Mouse (Mus musculus): ENCODE measurements at regions not wholly inside any gene's neighbourhood (a gene's known extent, or its start where the extent isn't known, plus 50 kb on each side); places are given as distances from the start of the nearest gene placed in this dataset.

- H3K27ac ChIP-seq, result no peak overlapping the region
- no peaks in the 10 kb centered on the region for H3K4me1 ChIP-seq
- no peak overlapping the region for H3K4me2 ChIP-seq (replicated peaks)
- 79% methylated on average over 7 of the region's 7 CpGs for WGBS
- H3K27me3 ChIP-seq (replicated peaks), result no peaks in the 10 kb centered on the region
- H3K36me3 ChIP-seq, result no peaks in the 10 kb centered on the region
- H3K9ac ChIP-seq, result no peak overlapping the region
- H3K4me3 ChIP-seq, result no peak overlapping the region
- H3K9me3 ChIP-seq, result no peaks in the 10 kb centered on the region
- ATAC-seq (ENCODE audit: low FRiP score, low read depth), result no peak
These were observed 158.1 kb downstream of the Dact1 start for GRCm38 (mm10) chr12:71467820-71468219.

DNA sequence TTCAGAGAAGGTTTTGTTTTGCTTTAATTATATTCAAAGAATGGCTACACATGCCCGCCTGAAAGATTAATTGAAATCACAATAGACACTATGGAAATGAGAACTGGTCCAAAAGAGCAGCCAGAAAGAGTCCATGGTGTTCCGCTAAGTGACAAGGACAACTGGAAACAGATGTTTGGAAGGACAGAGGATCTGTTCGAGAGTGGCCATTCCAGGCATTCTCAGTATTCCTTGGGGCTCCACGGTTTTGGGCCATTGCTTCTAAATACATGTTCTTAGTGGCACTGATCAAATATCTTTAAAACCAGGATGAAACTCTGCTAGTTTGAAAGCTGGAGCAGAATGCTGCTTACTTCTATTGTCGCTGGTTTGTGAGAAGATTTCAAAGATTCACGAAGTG, 158.6 kb downstream of the Dact1 start:
- no peak for ATAC-seq (ENCODE audit: low FRiP score, low read depth)
- no peak overlapping the region for H3K27ac ChIP-seq

DNA sequence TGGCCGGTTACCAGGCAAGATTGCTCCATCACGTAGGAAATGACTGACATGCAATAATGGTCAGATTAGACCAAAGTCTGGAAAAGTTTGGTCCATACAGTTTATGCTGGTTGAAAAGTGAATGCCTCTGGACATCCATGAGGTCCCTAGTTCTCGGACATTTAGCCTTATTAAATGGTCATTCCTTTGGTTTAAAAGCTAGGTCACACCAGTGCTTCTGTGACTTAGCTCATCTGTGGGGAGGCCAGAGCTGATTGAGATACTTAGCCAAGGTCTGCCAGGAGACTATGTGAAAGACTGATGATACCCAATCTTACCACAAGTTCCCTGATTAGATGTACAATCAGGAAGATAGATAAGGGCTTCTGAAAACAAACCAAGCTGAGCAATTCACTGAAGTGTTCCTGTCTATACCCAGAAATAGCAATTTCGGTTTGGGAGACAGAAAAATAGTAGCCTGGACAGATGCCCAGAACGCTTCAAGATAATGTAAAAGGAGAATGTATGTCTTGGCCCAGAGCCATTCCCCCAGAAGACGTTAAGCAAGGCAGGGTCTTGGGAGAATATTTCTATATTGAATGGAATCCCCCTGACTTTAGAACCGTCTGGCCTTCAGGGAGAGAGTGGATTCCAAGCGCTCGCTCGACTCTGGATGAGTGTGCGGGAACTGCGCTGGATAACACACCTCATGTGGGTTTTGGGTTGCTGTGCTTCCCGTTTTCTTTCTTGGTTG, 161.5 kb downstream of the Dact1 start:
- Histone ChIP-seq H3K9ac (no peak overlapping the region), H3K4me2 (replicated peaks) (no peak overlapping the region), H3K4me1 (0 out of 2 replicates have a peak, but pooled peaks cover 3% of the 10 kb centered on the region), H3K9me3 (no peaks in the 10 kb centered on the region), H3K27ac (no peak overlapping the region), H3K27me3 (replicated peaks) (no peaks in the 10 kb centered on the region), H3K36me3 (no peaks in the 10 kb centered on the region), H3K4me3 (no peak overlapping the region)
- ATAC-seq (ENCODE audit: low FRiP score, low read depth), result no peak
- 80% methylated on average over 13 of the region's 13 CpGs for WGBS

More for the DNA sequence above, 158.6 kb downstream of the Dact1 start:
- Histone ChIP-seq H3K4me1 (no peaks in the 10 kb centered on the region), H3K4me2 (replicated peaks) (no peak overlapping the region), H3K9ac (no peak overlapping the region), H3K4me3 (no peak overlapping the region), H3K9me3 (no peaks in the 10 kb centered on the region), H3K36me3 (no peaks in the 10 kb centered on the region), H3K27me3 (replicated peaks) (no peaks in the 10 kb centered on the region)
- 49% methylated on average over 6 of the region's 6 CpGs for WGBS

- Histone ChIP-seq H3K27me3 (replicated peaks) (no peaks in the 10 kb centered on the region), H3K36me3 (no peaks in the 10 kb centered on the region), H3K9ac (no peak overlapping the region), H3K27ac (no peak overlapping the region), H3K4me3 (no peak overlapping the region), H3K4me1 (0 out of 2 replicates have a peak, but pooled peaks cover 3% of the 10 kb centered on the region), H3K9me3 (no peaks in the 10 kb centered on the region), H3K4me2 (replicated peaks) (no peak overlapping the region)
- 97% methylated on average over 4 of the region's 4 CpGs for WGBS
- ATAC-seq (ENCODE audit: low FRiP score, low read depth), result no peak
These were observed 162.0 kb downstream of the Dact1 start for GRCm38 (mm10) chr12:71471720-71472119.

DNA sequence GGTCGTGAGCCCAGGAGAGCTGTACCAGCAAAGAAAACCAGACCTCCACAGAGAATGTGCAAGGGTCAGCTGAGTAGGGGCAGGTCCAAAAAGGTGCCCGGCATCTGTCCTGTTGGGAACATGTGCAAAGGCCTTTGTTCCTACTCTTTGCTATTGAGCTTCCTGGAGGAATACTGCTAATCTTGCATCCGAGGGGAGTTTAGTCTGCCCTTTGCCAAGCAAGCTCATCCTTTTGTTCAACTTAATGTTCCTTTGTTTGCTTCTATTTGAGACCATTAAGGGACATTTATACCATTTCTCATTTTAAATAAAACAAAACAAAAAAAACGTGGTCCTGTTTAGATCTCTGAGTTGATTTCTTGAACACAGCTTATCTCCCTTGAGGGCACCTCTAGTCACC, 166.6 kb downstream of the Dact1 start:
- no peaks in the 10 kb centered on the region for H3K9me3 ChIP-seq
- no peak for ATAC-seq (ENCODE audit: low FRiP score, low read depth)
- 0 out of 2 replicates have a peak, but pooled peaks cover 3% of the 10 kb centered on the region for H3K4me1 ChIP-seq
- no peak overlapping the region for H3K4me3 ChIP-seq
- H3K4me2 ChIP-seq (replicated peaks), result no peak overlapping the region
- 66% methylated on average over 4 of the region's 4 CpGs for WGBS
- no peaks in the 10 kb centered on the region for H3K36me3 ChIP-seq
- H3K27me3 ChIP-seq (replicated peaks), result no peaks in the 10 kb centered on the region
- H3K27ac ChIP-seq, result no peak overlapping the region
- H3K9ac ChIP-seq, result no peak overlapping the region

DNA sequence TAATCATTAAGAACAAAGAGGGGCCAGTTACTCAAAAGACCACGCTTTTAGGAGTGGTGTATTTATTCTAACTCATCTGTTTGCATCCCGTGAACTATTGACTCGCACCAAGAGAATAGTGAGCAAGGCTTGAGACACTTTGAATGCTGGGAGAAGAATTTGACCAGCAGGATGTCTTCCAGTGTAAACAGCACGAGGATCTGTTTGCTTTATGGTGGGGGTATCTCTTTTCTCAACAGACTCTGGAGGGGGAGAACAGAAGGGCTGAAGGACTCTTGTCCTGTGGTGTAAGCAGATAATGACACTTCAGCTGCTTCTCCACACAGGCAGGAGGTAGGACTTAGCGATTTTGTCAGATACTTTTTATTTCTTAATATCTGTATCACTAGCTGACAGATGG, 168.0 kb downstream of the Dact1 start:
- no peaks in the 10 kb centered on the region for H3K36me3 ChIP-seq
- no peaks in the 10 kb centered on the region for H3K27me3 ChIP-seq (replicated peaks)
- H3K9me3 ChIP-seq, result no peaks in the 10 kb centered on the region
- no peak overlapping the region for H3K27ac ChIP-seq
- no peak overlapping the region for H3K9ac ChIP-seq
- H3K4me1 ChIP-seq, result 0 out of 2 replicates have a peak, but pooled peaks cover 7% of the 10 kb centered on the region
- WGBS, result 19% methylated on average over 5 of the region's 5 CpGs
- no peak overlapping the region for H3K4me3 ChIP-seq
- H3K4me2 ChIP-seq (replicated peaks), result no peak overlapping the region
- no peak for ATAC-seq (ENCODE audit: low FRiP score, low read depth)

GRCm38 (mm10) chr12:71481371-71481770, 171.7 kb downstream of the Dact1 start:
- Histone ChIP-seq H3K27ac (no peak overlapping the region), H3K27me3 (replicated peaks) (no peaks in the 10 kb centered on the region)
- 58% methylated on average over 6 of the region's 6 CpGs for WGBS

GRCm38 (mm10) chr12:71481899-71482593, 172.4 kb downstream of the Dact1 start:
- no peak overlapping the region for H3K9ac ChIP-seq
- H3K36me3 ChIP-seq, result no peaks in the 10 kb centered on the region
- H3K27ac ChIP-seq, result no peak overlapping the region
- H3K27me3 ChIP-seq (replicated peaks), result no peaks in the 10 kb centered on the region
- no peak overlapping the region for H3K4me3 ChIP-seq
- H3K4me2 ChIP-seq (replicated peaks), result no peak overlapping the region
- no peak for ATAC-seq (ENCODE audit: low FRiP score, low read depth)
- H3K9me3 ChIP-seq, result no peaks in the 10 kb centered on the region
- WGBS, result 49% methylated on average over 9 of the region's 9 CpGs
- 0 out of 2 replicates have a peak, but pooled peaks cover 4% of the 10 kb centered on the region for H3K4me1 ChIP-seq

More at GRCm38 (mm10) chr12:71481371-71481770, 171.7 kb downstream of the Dact1 start:
- ATAC-seq (ENCODE audit: low FRiP score, low read depth), result no peak
- Histone ChIP-seq H3K36me3 (no peaks in the 10 kb centered on the region), H3K4me3 (no peak overlapping the region), H3K4me1 (0 out of 2 replicates have a peak, but pooled peaks cover 4% of the 10 kb centered on the region), H3K4me2 (replicated peaks) (no peak overlapping the region), H3K9ac (no peak overlapping the region), H3K9me3 (no peaks in the 10 kb centered on the region)

GRCm38 (mm10) chr12:71482619-71483018, 172.9 kb downstream of the Dact1 start:
- H3K27me3 ChIP-seq (replicated peaks), result no peaks in the 10 kb centered on the region
- WGBS, result 45% methylated on average over 2 of the region's 2 CpGs
- H3K4me1 ChIP-seq, result peaks cover 5% of the 10 kb centered on the region; the same call in 1 of the 2 replicates
- no peak overlapping the region for H3K4me2 ChIP-seq (replicated peaks)
- H3K36me3 ChIP-seq, result no peaks in the 10 kb centered on the region
- no peak overlapping the region for H3K27ac ChIP-seq
- no peak overlapping the region for H3K9ac ChIP-seq
- no peak for ATAC-seq (ENCODE audit: low FRiP score, low read depth)
- no peaks in the 10 kb centered on the region for H3K9me3 ChIP-seq
- no peak overlapping the region for H3K4me3 ChIP-seq

DNA sequence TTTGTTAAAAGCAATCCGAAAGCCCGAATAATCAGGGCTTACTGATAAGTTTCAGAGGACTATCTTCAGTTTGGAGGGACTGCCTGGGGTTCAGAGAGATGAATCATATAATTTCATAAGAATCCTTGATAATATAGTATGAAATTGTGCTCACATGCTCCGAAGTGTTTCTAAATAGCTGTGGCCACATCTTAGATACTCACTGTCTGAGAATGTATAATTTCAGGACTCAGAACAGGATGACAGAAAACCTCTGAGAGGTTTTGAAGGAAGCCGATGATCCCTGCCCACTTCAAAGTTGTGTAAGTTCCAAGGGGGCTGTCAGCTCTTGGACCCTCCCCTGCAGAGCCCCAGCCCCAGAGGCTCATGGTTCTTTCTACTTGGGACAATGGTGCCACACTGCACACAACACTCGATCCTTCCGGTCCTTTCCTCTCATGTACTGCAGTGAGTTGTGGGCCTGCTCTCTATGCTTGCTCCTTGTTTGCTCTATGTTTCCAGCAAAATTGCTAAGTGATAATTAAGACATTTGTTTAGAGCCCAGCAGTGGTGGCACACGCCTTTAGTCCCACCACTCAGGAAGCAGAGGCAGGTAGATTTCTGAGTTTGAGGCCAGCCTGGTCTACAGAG, 174.0 kb downstream of the Dact1 start:
- whole genome bisulfite sequencing, result 91% methylated on average over 7 of the region's 7 CpGs
- Histone ChIP-seq H3K27ac (no peak overlapping the region), H3K36me3 (no peaks in the 10 kb centered on the region), H3K9ac (no peak overlapping the region), H3K4me2 (replicated peaks) (no peak overlapping the region), H3K9me3 (no peaks in the 10 kb centered on the region), H3K4me3 (no peak overlapping the region), H3K27me3 (replicated peaks) (no peaks in the 10 kb centered on the region), H3K4me1 (peaks cover 13% of the 10 kb centered on the region; the same call in 1 of the 2 replicates)
- ATAC-seq (ENCODE audit: low FRiP score, low read depth), result no peak

DNA sequence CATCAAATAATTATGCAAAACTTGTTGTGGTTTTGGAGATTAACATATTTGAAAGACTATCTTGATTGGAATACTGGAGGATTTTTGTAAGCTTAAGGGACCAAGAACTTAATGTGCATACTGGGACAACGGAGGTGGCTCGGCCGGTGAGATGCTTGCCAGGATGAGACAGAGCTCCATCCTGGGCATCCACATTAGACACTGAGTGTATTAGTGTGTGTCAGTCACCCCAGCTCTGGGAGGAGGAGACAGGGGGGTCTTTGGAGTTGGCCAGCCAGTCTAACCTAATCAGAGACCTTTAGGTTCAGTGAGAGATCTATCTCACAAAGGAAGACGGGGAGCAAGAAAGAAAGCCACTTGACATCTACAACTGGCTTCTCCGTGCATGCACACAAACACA, 174.6 kb downstream of the Dact1 start:
- no peaks in the 10 kb centered on the region for H3K9me3 ChIP-seq
- no peak overlapping the region for H3K27ac ChIP-seq
- H3K4me1 ChIP-seq, result peaks cover 13% of the 10 kb centered on the region; the same call in 1 of the 2 replicates
- no peaks in the 10 kb centered on the region for H3K36me3 ChIP-seq
- no peak overlapping the region for H3K4me2 ChIP-seq (replicated peaks)
- H3K9ac ChIP-seq, result no peak overlapping the region
- 93% methylated on average over 5 of the region's 5 CpGs for WGBS
- no peak for ATAC-seq (ENCODE audit: low FRiP score, low read depth)
- no peak overlapping the region for H3K4me3 ChIP-seq
- H3K27me3 ChIP-seq (replicated peaks), result no peaks in the 10 kb centered on the region

DNA sequence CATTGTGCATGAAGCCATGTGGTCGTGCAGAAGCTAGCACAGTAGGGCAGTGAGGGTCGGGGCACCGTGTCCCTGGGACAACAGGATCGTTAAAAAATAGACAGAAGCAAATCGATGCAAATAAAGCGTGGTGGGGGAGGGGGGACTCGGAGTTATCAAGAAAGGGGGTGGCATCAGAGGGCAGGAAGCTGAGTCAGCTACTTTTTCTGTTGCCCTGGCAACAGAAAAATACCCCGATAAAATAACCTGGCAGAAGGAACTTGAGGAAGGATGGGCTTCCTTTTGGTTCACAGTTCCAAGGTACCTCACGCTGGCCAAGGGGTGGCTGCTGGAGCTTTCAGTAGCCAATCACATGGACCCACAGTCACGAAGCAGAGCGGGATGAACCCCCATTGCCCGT, 176.4 kb downstream of the Dact1 start:
- Histone ChIP-seq H3K27ac (no peak overlapping the region), H3K9ac (no peak overlapping the region), H3K4me2 (replicated peaks) (no peak overlapping the region), H3K36me3 (no peaks in the 10 kb centered on the region), H3K4me1 (peaks cover 13% of the 10 kb centered on the region; the same call in 1 of the 2 replicates), H3K9me3 (no peaks in the 10 kb centered on the region), H3K4me3 (no peak overlapping the region), H3K27me3 (replicated peaks) (no peaks in the 10 kb centered on the region)
- 81% methylated on average over 12 of the region's 12 CpGs for WGBS
- no peak for ATAC-seq (ENCODE audit: low FRiP score, low read depth)
